In genomic region chr6:87810713-87811669, GRCm38 (mm10) we compare ENCODE assay signal across 8 mouse cellular contexts. TPM values are rescaled to one million over a fixed set of nuclear protein-coding genes. Genes with fewer than 3 reads are reported as not detected.
A peak's percentile ranks its signal among the peaks of the same experiment; 100 is the strongest.
DNase-seq lines count a peak whose midpoint lies in the region; ATAC-seq and TF ChIP-seq lines count a peak whose summit lies in the region.

No protein-coding gene starts in this region.

- peaks cover 8% of the 10 kb centered on the region for H3K79me2 ChIP-seq in MEL (ENCODE audit: control insufficient read depth, insufficient read depth, low read length, poor library complexity)

- peak; percentile 66 for DNase-seq in MEL (ENCODE audit: low read depth, low spot score)
- peak in 1 of 2 experiments; percentile 37 for DNase-seq in cerebellum, adult 2 months
- peak; percentile 24 to 47 for DNase-seq in gastrocnemius, adult 8-10 months (ENCODE audit: low spot score in 2 of 2)
- DNase-seq in left cerebral cortex, postnatal 14 days (ENCODE audit: low spot score in 2 of 2) = peak; percentile 47 to 64
- DNase-seq in right cerebral cortex, postnatal 14 days = peak; percentile 44
- DNase-seq in urinary bladder, postnatal 25 days (ENCODE audit: low spot score) = peak; percentile 41

- WGBS in cerebellum, adult 2 months = under 1% methylated on average over 77 of the region's 77 CpGs
- under 1% methylated on average over 60 of the region's 77 CpGs for WGBS in hindbrain, embryonic 16.5 days

- ATAC-seq in hindbrain, embryonic 16.5 days = peak; percentile 6; the same call in 1 of the 2 replicates

- TF ChIP-seq POLR2A in MEL (IDR thresholded peaks at IDR 0.05; ENCODE audit: control insufficient read depth in 1 of 2, insufficient read depth in 1 of 2, low read depth in 1 of 2, low read length in 2 of 2, poor library complexity in 1 of 2) = no peak
- TF ChIP-seq POLR2A in cerebellum, adult 2 months (IDR thresholded peaks at IDR 0.05; ENCODE audit: borderline replicate concordance, insufficient read depth, low read length) = no peak

- peak overlapping the region; percentile 85 for H3K9ac ChIP-seq in MEL (ENCODE audit: control insufficient read depth, low read depth, low read length, poor library complexity, severe bottlenecking)
- H3K9ac ChIP-seq in hindbrain, embryonic 16.5 days (ENCODE audit: low read depth, low read length) = peak overlapping the region; percentile 85

- H3K36me3 ChIP-seq in MEL (ENCODE audit: control insufficient read depth in 1 of 2, insufficient read depth in 2 of 2, low read length in 2 of 2) = peaks cover 2 to 23% of the 10 kb centered on the region in 2 experiments
- H3K36me3 ChIP-seq in hindbrain, embryonic 16.5 days (ENCODE audit: control insufficient read depth, insufficient read depth, low read length) = no peaks in the 10 kb centered on the region
- peaks cover 56% of the 10 kb centered on the region for H3K36me3 ChIP-seq in megakaryocyte, embryonic 14.5 days (replicated peaks; ENCODE audit: low read length)

- intact Hi-C loops in left cerebral cortex, postnatal 14 days (cut with DNase I) = no loop called here

- TF ChIP-seq RAD21 in MEL (IDR thresholded peaks at IDR 0.05; ENCODE audit: low read depth, low read length) = no peak

- no peaks in the 10 kb centered on the region for H3K27me3 ChIP-seq in MEL (ENCODE audit: control insufficient read depth in 1 of 2, insufficient read depth in 2 of 2, low read length in 2 of 2)
- H3K27me3 ChIP-seq in cerebellum, adult 2 months (ENCODE audit: control insufficient read depth, insufficient read depth, low read length) = no peaks in the 10 kb centered on the region
- no peaks in the 10 kb centered on the region for H3K27me3 ChIP-seq in hindbrain, embryonic 16.5 days (replicated peaks; ENCODE audit: control insufficient read depth, insufficient read depth, low read length)
- no peaks in the 10 kb centered on the region for H3K27me3 ChIP-seq in megakaryocyte, embryonic 14.5 days (replicated peaks)

- H3K9me3 ChIP-seq in MEL (replicated peaks; ENCODE audit: insufficient read depth, low read length) = no peaks in the 10 kb centered on the region
- H3K9me3 ChIP-seq in hindbrain, embryonic 16.5 days (ENCODE audit: control insufficient read depth, low read length) = no peaks in the 10 kb centered on the region
- no peaks in the 10 kb centered on the region for H3K9me3 ChIP-seq in megakaryocyte, embryonic 14.5 days

- H3K4me2 ChIP-seq in hindbrain, embryonic 16.5 days (ENCODE audit: low read length) = peak overlapping the region; percentile 95

- no peak for TF ChIP-seq CTCF in MEL (IDR thresholded peaks at IDR 0.05 in 2 of 3, conservative IDR thresholded peaks at IDR 0.05 in 1 of 3; ENCODE audit: control insufficient read depth in 1 of 3, insufficient read depth in 1 of 3, low read depth in 2 of 3, low read length in 3 of 3, poor library complexity in 1 of 3, severe bottlenecking in 1 of 3)
- no peak for TF ChIP-seq CTCF in cerebellum, adult 2 months (IDR thresholded peaks at IDR 0.05; ENCODE audit: borderline replicate concordance, insufficient read depth, low read depth, low read length)

- peak in 1 of 2 experiments; percentile 38; a peak in 1 of 4 replicates for TF ChIP-seq EP300 in MEL (IDR thresholded peaks at IDR 0.05; ENCODE audit: low read depth in 1 of 2, low read length in 2 of 2)

- peaks cover 9 to 18% of the 10 kb centered on the region in 2 experiments; a peak in 2 of 4 replicates for H3K4me1 ChIP-seq in MEL (ENCODE audit: control insufficient read depth in 1 of 2, insufficient read depth in 2 of 2, low read length in 2 of 2)
- H3K4me1 ChIP-seq in cerebellum, adult 2 months (ENCODE audit: control insufficient read depth, insufficient read depth, low read length) = peaks cover 11% of the 10 kb centered on the region
- H3K4me1 ChIP-seq in hindbrain, embryonic 16.5 days (ENCODE audit: control insufficient read depth, insufficient read depth, low read depth, low read length) = peaks cover 10% of the 10 kb centered on the region
- H3K4me1 ChIP-seq in megakaryocyte, embryonic 14.5 days = peaks cover 69% of the 10 kb centered on the region

- peak overlapping the region; percentile 89 to 99 for H3K4me3 ChIP-seq in MEL (ENCODE audit: control insufficient read depth in 1 of 2, insufficient read depth in 1 of 2, low read depth in 2 of 2, low read length in 2 of 2)
- peak overlapping the region; percentile 65 for H3K4me3 ChIP-seq in cerebellum, adult 2 months (replicated peaks; ENCODE audit: insufficient read depth, low read depth, low read length)
- H3K4me3 ChIP-seq in hindbrain, embryonic 16.5 days (ENCODE audit: low read length) = peak overlapping the region; percentile 86
- H3K4me3 ChIP-seq in megakaryocyte, embryonic 14.5 days (replicated peaks) = peak overlapping the region; percentile 100

- peak overlapping the region; percentile 61 for H3K27ac ChIP-seq in MEL (ENCODE audit: control insufficient read depth, low read depth, low read length)
- H3K27ac ChIP-seq in cerebellum, adult 2 months (ENCODE audit: insufficient read depth, low read length) = peak overlapping the region; percentile 34
- peak overlapping the region; percentile 80 for H3K27ac ChIP-seq in hindbrain, embryonic 16.5 days (ENCODE audit: low read depth, low read length)

TF ChIP-seq in MEL, 35 proteins besides CTCF, POLR2A, EP300 and RAD21 (continues in another document):
- TF ChIP-seq POLR2AphosphoS5 (IDR thresholded peaks at IDR 0.05; ENCODE audit: borderline replicate concordance, low read depth, low read length) (no peak), GABPA (IDR thresholded peaks at IDR 0.05; ENCODE audit: low read depth, low read length) (no peak), ETS1 (IDR thresholded peaks at IDR 0.05; ENCODE audit: low read depth, low read length) (peak; percentile 16; the same call in 1 of the 2 replicates), USF1 (IDR thresholded peaks at IDR 0.05; ENCODE audit: low read depth, low read length) (0 out of 2 replicates have a peak, but pooled peaks have one; percentile 11), MAX (IDR thresholded peaks at IDR 0.05; ENCODE audit: low read length) (peak; percentile 44; the same call in 1 of the 2 replicates), USF2 (IDR thresholded peaks at IDR 0.05; ENCODE audit: borderline replicate concordance in 1 of 2, insufficient read depth in 1 of 2, low read depth in 1 of 2, low read length in 2 of 2) (no peak), KAT2A (conservative IDR thresholded peaks at IDR 0.05; ENCODE audit: low read depth, low read length) (no peak), TAL1 (IDR thresholded peaks at IDR 0.05; ENCODE audit: low read length) (no peak), RCOR1 (IDR thresholded peaks at IDR 0.05; ENCODE audit: low read depth, low read length) (0 out of 2 replicates have a peak, but pooled peaks have one; percentile 25)

RNA-seq across cellular contexts. Expression of gene Rab43, which starts 1.0 kb away (rescaled TPM):
- total RNA-seq in MEL (2012; rRNA removed) = 3.1 and 4.0 TPM in 2 replicates
- 10 to 100 TPM in 1 of 2 experiments, not detected in 1; 13.2 TPM for polyA plus RNA-seq in MEL (2012; ENCODE audit: insufficient read depth in 1 of 2, insufficient read length in 2 of 2, low read depth in 1 of 2, low replicate concordance in 2 of 2, missing spikeins in 1 of 2)
- polyA plus RNA-seq in cerebellum, adult 2 months (2012; rRNA removed) = 18.9 and 19.4 TPM in 2 replicates
- total RNA-seq in gastrocnemius, adult 8-10 months (2022) = 1 to 10 TPM; 3.6 to 5.4 (median 4.5) TPM
- polyA plus RNA-seq in hindbrain, embryonic 16.5 days (2015; fragmentation: Nextera tagmentation; extraction: Ambion mirVana) = 9.4 and 11.7 TPM in 2 replicates
- total RNA-seq in left cerebral cortex, postnatal 14 days (2021) = 10 to 100 TPM; 20.1 to 21.3 TPM
- polyA plus RNA-seq in megakaryocyte, embryonic 14.5 days (2012; ENCODE audit: insufficient read depth, low replicate concordance) = 27.5 and 77.6 TPM in 2 replicates

RNA-seq across cellular contexts. Expression of gene Gm45140, which starts 24.6 kb away (rescaled TPM):
- 9.6 and 9.9 TPM in 2 replicates for total RNA-seq in MEL (2012; rRNA removed)
- polyA plus RNA-seq in MEL (2012; ENCODE audit: insufficient read depth in 1 of 2, insufficient read length in 2 of 2, low read depth in 1 of 2, low replicate concordance in 2 of 2, missing spikeins in 1 of 2) = 10 to 100 TPM in 1 of 2 experiments, not detected in 1; 26.2 TPM
- polyA plus RNA-seq in cerebellum, adult 2 months (2012; rRNA removed) = 4.9 and 5.7 TPM in 2 replicates
- total RNA-seq in gastrocnemius, adult 8-10 months (2022) = 1 to 10 TPM in 1 of 4 experiments, under 1 TPM in 1, not detected in 2; 0.48 to 1.0 TPM
- 2.9 and 3.9 TPM in 2 replicates for polyA plus RNA-seq in hindbrain, embryonic 16.5 days (2015; fragmentation: Nextera tagmentation; extraction: Ambion mirVana)
- 1 to 10 TPM; 3.2 to 3.5 TPM for total RNA-seq in left cerebral cortex, postnatal 14 days (2021)
- polyA plus RNA-seq in megakaryocyte, embryonic 14.5 days (2012; ENCODE audit: insufficient read depth, low replicate concordance) = 13.2 TPM in 1 of 2 replicates, not detected in the other

RNA-seq across cellular contexts. Expression of gene Isy1, which starts 27.6 kb away (rescaled TPM):
- total RNA-seq in MEL (2012; rRNA removed) = 60.5 and 64.5 TPM in 2 replicates
- polyA plus RNA-seq in MEL (2012; ENCODE audit: insufficient read depth in 1 of 2, insufficient read length in 2 of 2, low read depth in 1 of 2, low replicate concordance in 2 of 2, missing spikeins in 1 of 2) = 100 to 1,000 TPM in 1 of 2 experiments, not detected in 1; 115 TPM
- polyA plus RNA-seq in cerebellum, adult 2 months (2012; rRNA removed) = 36.2 and 36.4 TPM in 2 replicates
- 10 to 100 TPM; 13.1 to 23.1 (median 18.4) TPM for total RNA-seq in gastrocnemius, adult 8-10 months (2022)
- polyA plus RNA-seq in hindbrain, embryonic 16.5 days (2015; fragmentation: Nextera tagmentation; extraction: Ambion mirVana) = 24.0 and 24.4 TPM in 2 replicates
- 10 to 100 TPM; 28.4 to 30.1 TPM for total RNA-seq in left cerebral cortex, postnatal 14 days (2021)
- polyA plus RNA-seq in megakaryocyte, embryonic 14.5 days (2012; ENCODE audit: insufficient read depth, low replicate concordance) = 5.6 and 34.7 TPM in 2 replicates

RNA-seq across cellular contexts. Expression of gene Gp9, which starts 33.1 kb away (rescaled TPM):
- 2.4 and 3.9 TPM in 2 replicates for total RNA-seq in MEL (2012; rRNA removed)
- polyA plus RNA-seq in MEL (2012; ENCODE audit: insufficient read depth in 1 of 2, insufficient read length in 2 of 2, low read depth in 1 of 2, low replicate concordance in 2 of 2, missing spikeins in 1 of 2) = 10 to 100 TPM in 1 of 2 experiments, not detected in 1; 11.1 TPM
- 0.49 and 0.68 TPM in 2 replicates for polyA plus RNA-seq in cerebellum, adult 2 months (2012; rRNA removed)
- total RNA-seq in gastrocnemius, adult 8-10 months (2022) = not detected
- polyA plus RNA-seq in hindbrain, embryonic 16.5 days (2015; fragmentation: Nextera tagmentation; extraction: Ambion mirVana) = 0.41 and 0.97 TPM in 2 replicates
- 1 to 10 TPM; 1.3 TPM for total RNA-seq in left cerebral cortex, postnatal 14 days (2021)
- polyA plus RNA-seq in megakaryocyte, embryonic 14.5 days (2012; ENCODE audit: insufficient read depth, low replicate concordance) = 2,862 and 6,438 TPM in 2 replicates

RNA-seq across cellular contexts. Expression of gene Cnbp, which starts 39.9 kb away (rescaled TPM):
- 726 and 879 TPM in 2 replicates for total RNA-seq in MEL (2012; rRNA removed)
- 100 to 1,000 TPM; 201 to 652 TPM for polyA plus RNA-seq in MEL (2012; ENCODE audit: insufficient read depth in 1 of 2, insufficient read length in 2 of 2, low read depth in 1 of 2, low replicate concordance in 2 of 2, missing spikeins in 1 of 2)
- 347 and 359 TPM in 2 replicates for polyA plus RNA-seq in cerebellum, adult 2 months (2012; rRNA removed)
- 100 to 1,000 TPM; 567 to 637 (median 580) TPM for total RNA-seq in gastrocnemius, adult 8-10 months (2022)
- polyA plus RNA-seq in hindbrain, embryonic 16.5 days (2015; fragmentation: Nextera tagmentation; extraction: Ambion mirVana) = 533 and 548 TPM in 2 replicates
- total RNA-seq in left cerebral cortex, postnatal 14 days (2021) = 100 to 1,000 TPM; 238 to 247 TPM
- polyA plus RNA-seq in megakaryocyte, embryonic 14.5 days (2012; ENCODE audit: insufficient read depth, low replicate concordance) = 44.0 and 59.4 TPM in 2 replicates
